Mouse (Mus musculus): ENCODE measurements around the gene Anxa7. TPM values are rescaled to one million over a fixed set of nuclear protein-coding genes. Genes with fewer than 3 reads are reported as not detected.
A peak's percentile ranks its signal among the peaks of the same experiment; 100 is the strongest.

Gene Anxa7
- 75.0 TPM for polyA plus RNA-seq (2012; fragmentation: generic; extraction: Trizol)

DNA sequence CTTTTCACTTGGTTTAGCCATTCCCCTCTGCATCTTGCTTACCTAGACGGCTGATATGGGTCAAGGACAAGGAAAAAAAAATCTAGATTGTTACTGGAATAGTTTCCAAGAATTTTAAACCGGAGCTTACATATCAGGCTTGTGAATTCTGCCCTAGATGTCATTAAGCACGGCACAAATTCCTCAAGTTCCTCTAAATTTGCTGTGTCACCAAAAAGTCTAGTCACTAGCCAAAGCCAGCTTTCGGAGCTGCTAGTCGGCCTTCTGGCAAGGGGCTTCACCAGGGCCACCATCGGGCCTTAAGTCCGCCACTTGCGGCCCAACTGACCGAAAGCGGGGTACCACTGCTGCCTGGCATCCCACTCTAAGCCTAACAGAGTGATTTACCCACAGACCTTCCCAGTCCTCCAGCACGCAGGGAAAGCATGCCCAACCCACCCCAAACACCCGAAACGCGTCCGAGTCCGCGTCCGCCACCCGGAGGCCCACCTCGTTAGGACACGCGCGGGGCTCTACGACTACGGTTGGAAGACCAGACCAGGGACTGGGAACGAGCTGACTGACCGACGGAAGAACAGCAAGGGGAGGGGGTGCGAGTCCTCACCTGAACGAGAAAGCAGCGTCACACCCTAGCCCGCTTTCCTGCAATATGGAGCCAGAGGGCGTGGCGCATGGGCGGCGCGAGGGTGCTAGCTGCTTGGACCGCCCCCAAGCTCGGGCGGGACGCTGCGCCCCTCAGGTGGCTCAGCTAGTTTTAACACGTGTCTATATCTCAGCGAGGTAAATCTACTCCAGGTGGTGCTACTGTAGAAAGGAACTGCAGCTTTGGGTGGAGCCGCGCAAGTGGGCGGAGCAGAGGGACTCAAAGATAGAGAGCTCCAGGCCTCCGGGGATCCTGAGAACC is at the start of gene Anxa7:
Gene Anxa7 (minus strand): TSS at position 843 of the 904 bp plus-strand sequence.
- no peak for TF ChIP-seq CEBPB (IDR thresholded peaks at IDR 0.05; ENCODE audit: insufficient read depth, poor library complexity, severe bottlenecking)
- TF ChIP-seq MAX (IDR thresholded peaks at IDR 0.05; ENCODE audit: low read depth): no peak
- TF ChIP-seq POLR2A (IDR thresholded peaks at IDR 0.05; ENCODE audit: insufficient read length, low read depth): peak; percentile 89
- peak; percentile 91 for TF ChIP-seq POLR2AphosphoS2 (IDR thresholded peaks at IDR 0.05; ENCODE audit: insufficient read length, low read depth)
- Histone ChIP-seq H3K36me3 (ENCODE audit: control insufficient read depth, insufficient read depth) (peaks cover 4% of the 10 kb centered on the region), H3K79me2 (ENCODE audit: control insufficient read depth, insufficient read depth) (peaks cover 33% of the 10 kb centered on the region), H3K4me3 (peak within 1 kb of the TSS; percentile 81), H3K27me3 (ENCODE audit: control insufficient read depth, insufficient read depth, insufficient read length) (no peaks in the 10 kb centered on the region), H3K4me2 (ENCODE audit: low read depth) (peak within 1 kb of the TSS; percentile 99), H3ac (ENCODE audit: control insufficient read depth, insufficient read length) (peak within 1 kb of the TSS; percentile 25)

- Histone ChIP-seq H3K4me2 (ENCODE audit: low read depth) (no peak overlapping the region), H3K4me3 (no peak overlapping the region), H3K27me3 (ENCODE audit: control insufficient read depth, insufficient read depth, insufficient read length) (no peaks in the 10 kb centered on the region), H3K36me3 (ENCODE audit: control insufficient read depth, insufficient read depth) (peaks cover 25% of the 10 kb centered on the region), H3K79me2 (ENCODE audit: control insufficient read depth, insufficient read depth) (peaks cover 32% of the 10 kb centered on the region), H3ac (ENCODE audit: control insufficient read depth, insufficient read length) (no peak overlapping the region)
- TF ChIP-seq E2F4 (IDR thresholded peaks at IDR 0.05; ENCODE audit: insufficient read depth): no peak
Observed at GRCm38 (mm10) chr14:20529643-20530042, 49.7 kb upstream of the Anxa7 start.

GRCm38 (mm10) chr14:20520179-20520578 is 40.2 kb upstream of the Anxa7 start:
- H3K79me2 ChIP-seq (ENCODE audit: control insufficient read depth, insufficient read depth): no peaks in the 10 kb centered on the region
- no peak overlapping the region for H3ac ChIP-seq (ENCODE audit: control insufficient read depth, insufficient read length)
- H3K4me2 ChIP-seq (ENCODE audit: low read depth): peak overlapping the region; percentile 27
- no peaks in the 10 kb centered on the region for H3K27me3 ChIP-seq (ENCODE audit: control insufficient read depth, insufficient read depth, insufficient read length)
- peaks cover 41% of the 10 kb centered on the region for H3K36me3 ChIP-seq (ENCODE audit: control insufficient read depth, insufficient read depth)
- no peak overlapping the region for H3K4me3 ChIP-seq
- no peak for TF ChIP-seq POLR2A (IDR thresholded peaks at IDR 0.05; ENCODE audit: insufficient read length, low read depth)
- TF ChIP-seq TCF3 (IDR thresholded peaks at IDR 0.05; ENCODE audit: insufficient read length, low read depth): no peak
- TF ChIP-seq MAX (IDR thresholded peaks at IDR 0.05; ENCODE audit: low read depth): no peak
- TF ChIP-seq MYOG (IDR thresholded peaks at IDR 0.05; ENCODE audit: control insufficient read depth in 1 of 3, insufficient read depth in 1 of 3, insufficient read length in 2 of 3, low read depth in 2 of 3): no peak

GRCm38 (mm10) chr14:20508424-20508823 is 28.5 kb upstream of the Anxa7 start:
- H3K4me3 ChIP-seq: no peak overlapping the region
- no peak overlapping the region for H3ac ChIP-seq (ENCODE audit: control insufficient read depth, insufficient read length)
- peaks cover 34% of the 10 kb centered on the region for H3K36me3 ChIP-seq (ENCODE audit: control insufficient read depth, insufficient read depth)
- H3K27me3 ChIP-seq (ENCODE audit: control insufficient read depth, insufficient read depth, insufficient read length): no peaks in the 10 kb centered on the region
- TF ChIP-seq MYOG (IDR thresholded peaks at IDR 0.05; ENCODE audit: control insufficient read depth in 1 of 3, insufficient read depth in 1 of 3, insufficient read length in 2 of 3, low read depth in 2 of 3) (no peak), SRF (IDR thresholded peaks at IDR 0.05; ENCODE audit: control insufficient read depth, insufficient read length, low read depth) (no peak), POLR2AphosphoS2 (IDR thresholded peaks at IDR 0.05; ENCODE audit: insufficient read length, low read depth) (no peak), E2F4 (IDR thresholded peaks at IDR 0.05; ENCODE audit: insufficient read depth) (no peak), POLR2A (IDR thresholded peaks at IDR 0.05; ENCODE audit: insufficient read length, low read depth) (no peak), TCF3 (IDR thresholded peaks at IDR 0.05; ENCODE audit: insufficient read length, low read depth) (no peak), CEBPB (IDR thresholded peaks at IDR 0.05; ENCODE audit: insufficient read depth, poor library complexity, severe bottlenecking) (no peak), USF1 (IDR thresholded peaks at IDR 0.05; ENCODE audit: low read depth) (no peak), MAX (IDR thresholded peaks at IDR 0.05; ENCODE audit: low read depth) (no peak), REST (IDR thresholded peaks at IDR 0.05; ENCODE audit: insufficient read depth, insufficient read length) (no peak), MYOD1 (IDR thresholded peaks at IDR 0.05; ENCODE audit: control insufficient read depth in 1 of 3, insufficient read length in 2 of 3, low read depth in 2 of 3) (no peak), TCF12 (IDR thresholded peaks at IDR 0.05; ENCODE audit: insufficient read depth, poor library complexity, severe bottlenecking) (no peak)
- H3K4me2 ChIP-seq (ENCODE audit: low read depth): no peak overlapping the region
- no peaks in the 10 kb centered on the region for H3K79me2 ChIP-seq (ENCODE audit: control insufficient read depth, insufficient read depth)

- Histone ChIP-seq H3K4me2 (ENCODE audit: low read depth) (peak overlapping the region; percentile 8), H3K27me3 (ENCODE audit: control insufficient read depth, insufficient read depth, insufficient read length) (no peaks in the 10 kb centered on the region), H3K36me3 (ENCODE audit: control insufficient read depth, insufficient read depth) (peaks cover 25% of the 10 kb centered on the region), H3K4me3 (no peak overlapping the region), H3K79me2 (ENCODE audit: control insufficient read depth, insufficient read depth) (no peaks in the 10 kb centered on the region), H3ac (ENCODE audit: control insufficient read depth, insufficient read length) (no peak overlapping the region)
- TF ChIP-seq E2F4 (IDR thresholded peaks at IDR 0.05; ENCODE audit: insufficient read depth): no peak
- TF ChIP-seq POLR2A (IDR thresholded peaks at IDR 0.05; ENCODE audit: insufficient read length, low read depth): no peak
- TF ChIP-seq REST (IDR thresholded peaks at IDR 0.05; ENCODE audit: insufficient read depth, insufficient read length): no peak
- no peak for TF ChIP-seq MAX (IDR thresholded peaks at IDR 0.05; ENCODE audit: low read depth)
- TF ChIP-seq MYOD1 (IDR thresholded peaks at IDR 0.05; ENCODE audit: control insufficient read depth in 1 of 3, insufficient read length in 2 of 3, low read depth in 2 of 3): no peak
- no peak for TF ChIP-seq USF1 (IDR thresholded peaks at IDR 0.05; ENCODE audit: low read depth)
- TF ChIP-seq TCF3 (IDR thresholded peaks at IDR 0.05; ENCODE audit: insufficient read length, low read depth): no peak
- no peak for TF ChIP-seq SRF (IDR thresholded peaks at IDR 0.05; ENCODE audit: control insufficient read depth, insufficient read length, low read depth)
- TF ChIP-seq CEBPB (IDR thresholded peaks at IDR 0.05; ENCODE audit: insufficient read depth, poor library complexity, severe bottlenecking): no peak
- TF ChIP-seq POLR2AphosphoS2 (IDR thresholded peaks at IDR 0.05; ENCODE audit: insufficient read length, low read depth): no peak
- TF ChIP-seq MYOG (IDR thresholded peaks at IDR 0.05; ENCODE audit: control insufficient read depth in 1 of 3, insufficient read depth in 1 of 3, insufficient read length in 2 of 3, low read depth in 2 of 3): no peak
- no peak for TF ChIP-seq TCF12 (IDR thresholded peaks at IDR 0.05; ENCODE audit: insufficient read depth, poor library complexity, severe bottlenecking)
Observed at GRCm38 (mm10) chr14:20502966-20503365, 23.0 kb upstream of the Anxa7 start.
